Mouse (Mus musculus): ENCODE measurements at regions not wholly inside any gene's neighbourhood (a gene's known extent, or its start where the extent isn't known, plus 50 kb on each side); places are given as distances from the start of the nearest gene placed in this dataset.

DNA sequence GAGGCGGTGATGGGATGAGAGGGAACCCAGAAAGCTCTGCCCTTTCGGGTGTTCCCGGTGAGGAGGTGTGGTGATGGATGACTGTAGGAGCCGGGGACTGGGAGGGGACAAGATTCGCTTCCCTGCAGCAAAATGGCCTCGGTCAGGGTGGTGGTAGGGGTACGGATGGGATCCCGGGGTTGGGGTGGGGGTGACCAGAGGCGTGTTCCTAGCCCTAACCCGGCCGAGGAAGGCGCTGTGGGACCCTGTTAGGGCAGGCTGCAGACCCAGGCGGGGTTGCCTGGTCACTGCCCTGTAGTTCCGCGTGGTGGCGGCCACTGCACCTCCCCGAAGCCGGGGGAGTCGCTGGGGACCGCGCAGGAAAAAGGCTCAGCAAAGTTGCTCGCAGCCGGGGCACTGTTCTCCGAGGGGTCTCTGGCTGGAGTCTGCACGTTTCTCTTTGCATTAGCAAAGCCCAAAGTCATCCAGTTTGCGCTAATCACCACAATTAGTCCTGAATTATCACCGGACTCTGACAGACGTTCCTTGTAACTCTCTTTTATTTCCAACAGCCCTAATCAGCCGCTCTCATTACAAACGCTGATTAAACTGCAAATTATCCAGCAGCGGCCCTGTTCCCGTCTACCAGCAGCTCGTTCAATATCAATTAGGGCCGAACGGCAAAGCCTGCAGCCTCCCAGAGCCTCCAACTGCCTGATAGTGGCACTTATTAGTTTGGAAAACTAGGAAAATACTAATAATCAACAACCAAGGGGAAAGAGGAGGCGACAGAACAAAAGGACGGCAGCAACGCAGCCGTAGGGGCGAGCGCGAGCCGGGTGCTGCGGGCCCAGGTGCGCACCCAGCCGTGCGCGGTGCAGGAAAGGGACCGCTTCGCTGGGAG lies 78.8 kb upstream of the Tbca start:
- no peak overlapping the region for H3K9ac ChIP-seq
- no peak overlapping the region for H3K27ac ChIP-seq (replicated peaks)
- peaks cover 15% of the 10 kb centered on the region for H3K4me1 ChIP-seq
- peak; percentile 70 for ATAC-seq (ENCODE audit: insufficient number of reproducible peaks, low FRiP score, low TSS enrichment, low read depth)
- H3K9me3 ChIP-seq (replicated peaks) = no peaks in the 10 kb centered on the region
- H3K27me3 ChIP-seq = peaks cover 85% of the 10 kb centered on the region
- under 1% methylated on average over 50 of the region's 50 CpGs for WGBS
- peak overlapping the region; percentile 33 for H3K4me3 ChIP-seq (replicated peaks)
- peak overlapping the region; percentile 51 for H3K4me2 ChIP-seq (replicated peaks)
- H3K36me3 ChIP-seq = no peaks in the 10 kb centered on the region

DNA sequence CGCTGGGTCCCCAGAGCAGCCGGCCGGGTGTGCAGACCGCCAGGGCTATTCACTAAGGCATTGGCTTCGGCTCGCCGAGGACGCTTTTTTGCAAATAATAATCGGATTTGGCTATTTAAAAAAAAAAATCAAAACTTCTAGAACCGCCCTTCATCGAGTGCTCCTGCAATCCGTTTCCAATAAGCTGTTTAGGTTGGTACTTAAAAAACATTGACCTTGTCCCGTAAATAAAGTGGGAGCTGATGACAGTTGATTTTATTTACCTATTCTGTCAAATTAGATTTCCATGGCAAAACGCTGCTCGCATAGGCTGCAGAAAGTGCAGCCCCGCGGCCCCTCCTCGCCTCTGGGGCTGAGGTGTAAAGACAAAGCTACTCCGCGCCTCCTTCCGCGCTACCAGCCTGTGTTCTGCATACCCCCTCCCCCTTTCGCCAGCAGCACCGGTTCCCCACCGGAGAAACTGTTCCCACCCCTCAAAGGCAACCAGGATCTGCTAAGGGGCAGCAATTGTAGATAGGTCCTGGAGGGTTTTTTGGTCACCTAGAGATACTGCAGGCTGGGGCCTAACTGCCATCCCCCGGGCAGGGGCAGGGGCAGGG lies 78.0 kb upstream of the Tbca start:
- Histone ChIP-seq H3K4me1 (peaks cover 15% of the 10 kb centered on the region), H3K4me2 (replicated peaks) (peak overlapping the region; percentile 51), H3K36me3 (no peaks in the 10 kb centered on the region), H3K27ac (replicated peaks) (no peak overlapping the region), H3K9me3 (replicated peaks) (no peaks in the 10 kb centered on the region), H3K27me3 (peaks cover 78% of the 10 kb centered on the region), H3K9ac (no peak overlapping the region), H3K4me3 (replicated peaks) (peak overlapping the region; percentile 33)
- WGBS = 2% methylated on average over 26 of the region's 26 CpGs
- no peak for ATAC-seq (ENCODE audit: insufficient number of reproducible peaks, low FRiP score, low TSS enrichment, low read depth)

DNA sequence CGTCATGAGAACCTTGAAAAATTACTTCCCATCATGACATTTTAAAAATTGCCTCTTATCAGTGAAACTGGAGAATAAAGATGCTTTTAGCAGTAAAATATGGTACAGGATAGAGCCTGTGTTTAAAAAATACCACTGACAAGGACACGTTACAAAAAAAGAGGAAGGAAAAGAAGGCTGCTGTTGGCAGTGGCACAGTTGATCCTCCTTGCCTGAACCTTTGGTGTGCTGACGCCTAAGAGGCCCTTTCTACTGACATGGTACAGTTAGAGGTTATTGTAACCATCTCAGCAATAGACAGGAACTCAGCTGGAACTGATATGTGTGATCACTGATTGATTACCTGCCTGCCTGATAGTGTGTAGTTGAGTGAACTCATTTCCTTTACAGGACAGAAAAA lies 75.3 kb upstream of the Tbca start:
- no peak overlapping the region for H3K27ac ChIP-seq (replicated peaks)
- H3K36me3 ChIP-seq = no peaks in the 10 kb centered on the region
- no peak overlapping the region for H3K4me2 ChIP-seq (replicated peaks)
- H3K9me3 ChIP-seq (replicated peaks) = no peaks in the 10 kb centered on the region
- no peak overlapping the region for H3K4me3 ChIP-seq (replicated peaks)
- no peak overlapping the region for H3K9ac ChIP-seq
- ATAC-seq (ENCODE audit: insufficient number of reproducible peaks, low FRiP score, low TSS enrichment, low read depth) = no peak
- WGBS = 52% methylated on average over 3 of the region's 3 CpGs
- peaks cover 15% of the 10 kb centered on the region for H3K4me1 ChIP-seq
- H3K27me3 ChIP-seq = peaks cover 54% of the 10 kb centered on the region

DNA sequence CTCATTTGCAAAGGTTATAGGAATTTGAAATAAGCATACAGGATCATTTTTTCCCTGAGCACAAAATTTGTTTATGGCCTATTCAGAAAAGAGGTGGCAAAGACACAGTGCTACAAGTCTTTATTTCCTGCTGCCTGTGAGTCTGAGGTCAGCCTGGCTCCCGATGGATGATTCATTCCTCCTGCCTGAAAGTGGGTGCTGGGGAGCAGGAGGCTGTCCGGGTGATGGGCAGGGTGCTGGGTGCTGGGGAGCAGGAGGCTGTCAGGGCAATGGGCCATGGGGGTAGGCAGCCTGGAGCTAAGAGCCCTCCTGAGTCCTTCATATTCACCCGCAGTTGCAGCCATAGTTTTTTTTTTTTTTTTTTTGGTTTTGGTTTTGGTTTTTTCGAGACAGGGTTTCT lies 67.1 kb upstream of the Tbca start:
- ATAC-seq (ENCODE audit: insufficient number of reproducible peaks, low FRiP score, low TSS enrichment, low read depth) = no peak
- Histone ChIP-seq H3K4me1 (no peaks in the 10 kb centered on the region), H3K9me3 (replicated peaks) (no peaks in the 10 kb centered on the region), H3K27me3 (no peaks in the 10 kb centered on the region), H3K36me3 (no peaks in the 10 kb centered on the region), H3K4me3 (replicated peaks) (no peak overlapping the region), H3K9ac (no peak overlapping the region), H3K27ac (replicated peaks) (no peak overlapping the region), H3K4me2 (replicated peaks) (no peak overlapping the region)
- 79% methylated on average over 4 of the region's 4 CpGs for WGBS

All from embryonic facial prominence, embryonic 15.5 days (tissue).